Mouse (Mus musculus) heart, postnatal 36 days (tissue): ENCODE data around the gene Cyp24a1. TPM values are rescaled to one million over a fixed set of nuclear protein-coding genes. Genes with fewer than 3 reads are reported as not detected.

Experiments
- DNase-seq, 2 experiments: peaks; one replicate each; pipeline ENCODE4 v3.0.0; 2021 to 2022
- intact Hi-C: fragments of 180-260 bp; cut with DNase I; formaldehyde crosslinking; loops from one replicate; pipeline ENCODE4 v1.15.1; 2025
- total RNA-seq, 2 experiments: library from RNA; stranded (reverse); gene quantifications; 2 replicates each; pipeline ENCODE4 v1.2.3; 2021

Cyp24a1 gene
- total RNA-seq = not detected

DNA sequence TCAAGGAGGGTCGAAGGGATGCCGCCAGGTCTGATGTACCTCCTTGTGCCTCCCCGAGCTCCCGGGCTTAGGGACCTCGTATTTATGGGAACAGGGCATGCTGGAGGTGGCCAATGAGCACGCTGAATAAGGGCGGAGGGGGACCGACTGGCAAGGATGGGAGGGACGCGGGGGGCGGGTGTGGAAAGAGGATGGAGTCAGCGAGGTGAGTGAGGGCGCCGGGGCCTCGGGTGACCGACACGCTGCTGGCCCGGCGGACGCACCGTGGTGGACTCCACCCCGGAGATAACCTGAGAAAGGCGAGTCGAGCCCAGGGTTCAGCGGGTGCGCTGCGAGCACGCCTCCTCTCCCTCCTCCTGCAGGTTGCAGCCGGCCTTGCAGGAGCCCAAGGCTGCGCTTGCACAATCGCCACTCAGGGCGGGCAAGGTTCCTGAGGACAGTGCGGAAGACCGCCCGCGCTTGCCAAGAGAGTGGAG, at the start of gene Cyp24a1:
Gene Cyp24a1, minus strand, starts transcription at position 55 of the 476 bp plus-strand sequence.
- intact Hi-C loops = no loop called here
- DNase-seq = peak; percentile 45 to 48

DNA sequence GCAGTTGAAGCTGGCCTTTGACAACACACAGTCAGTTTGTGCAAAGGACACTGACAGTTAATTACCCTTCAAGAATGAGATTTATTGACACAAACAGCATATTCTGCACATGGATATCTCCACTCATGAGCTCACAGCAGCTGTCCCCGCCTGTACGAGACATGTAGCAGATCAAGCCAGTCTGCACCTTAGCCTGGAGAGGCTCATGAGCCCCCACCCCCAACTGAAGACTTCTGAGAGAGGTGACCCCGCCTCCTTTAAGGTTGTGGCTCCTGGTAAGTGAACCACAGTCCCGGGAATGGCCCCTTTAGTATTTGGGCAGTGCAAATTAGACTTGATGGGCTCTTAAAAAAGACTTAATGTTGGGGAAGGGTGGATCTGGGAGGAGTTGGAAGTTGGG, 48.8 kb upstream of the Cyp24a1 start:
- intact Hi-C loops = no loop called here
- DNase-seq = no peak

DNA sequence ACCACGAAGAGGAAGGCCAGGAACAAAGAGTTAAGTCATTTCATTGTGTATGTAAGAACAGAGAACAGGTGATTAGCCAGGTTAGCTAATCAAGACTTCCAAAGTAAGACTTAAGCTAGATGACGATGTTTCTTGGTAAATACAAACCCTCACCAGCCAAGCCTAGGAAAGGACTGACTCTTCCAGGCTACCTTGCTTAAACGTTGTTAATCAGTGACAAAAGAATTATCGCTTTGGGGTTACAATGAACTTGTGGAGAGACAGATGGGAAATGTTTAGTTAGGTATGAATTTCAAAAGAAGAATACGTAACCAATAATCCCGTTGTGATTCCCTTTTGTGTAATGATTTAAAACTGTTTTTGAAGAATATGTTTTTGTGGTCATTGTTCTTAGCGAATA, 48.0 kb upstream of the Cyp24a1 start:
- intact Hi-C loops = no loop called here
- no peak for DNase-seq

- intact Hi-C loops = no loop called here
- DNase-seq = no peak
Observed at GRCm38 (mm10) chr2:170544159-170544558, 47.2 kb upstream of the Cyp24a1 start.

DNA sequence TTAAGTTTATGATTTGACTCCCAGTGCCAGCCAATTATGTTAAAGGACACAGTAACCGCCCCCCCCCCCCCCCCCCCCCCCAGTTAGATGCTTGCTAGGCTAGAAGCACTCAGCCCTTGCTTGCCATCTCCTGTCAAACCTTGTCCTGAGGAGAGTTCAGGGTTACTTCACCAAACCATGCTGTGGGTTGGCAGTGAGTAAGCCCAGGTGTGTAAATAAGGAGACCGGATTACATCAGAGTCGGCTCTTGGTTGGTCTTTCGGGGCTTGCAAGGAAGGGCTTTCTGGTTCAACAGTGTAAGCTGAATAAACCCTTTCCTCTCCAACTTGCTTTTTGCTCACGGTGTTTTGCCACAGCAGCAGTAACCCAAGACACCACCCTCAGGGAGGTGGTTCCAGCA, 46.7 kb upstream of the Cyp24a1 start:
- intact Hi-C loops = no loop called here
- no peak for DNase-seq

GRCm38 (mm10) chr2:170539211-170539610, 42.3 kb upstream of the Cyp24a1 start:
- no peak for DNase-seq
- intact Hi-C loops = no loop called here

- DNase-seq = no peak
- intact Hi-C loops = no loop called here
Observed at GRCm38 (mm10) chr2:170535841-170536240, 38.9 kb upstream of the Cyp24a1 start.

GRCm38 (mm10) chr2:170534803-170535174, 37.8 kb upstream of the Cyp24a1 start:
- no peak for DNase-seq
- intact Hi-C loops = no loop called here

DNA sequence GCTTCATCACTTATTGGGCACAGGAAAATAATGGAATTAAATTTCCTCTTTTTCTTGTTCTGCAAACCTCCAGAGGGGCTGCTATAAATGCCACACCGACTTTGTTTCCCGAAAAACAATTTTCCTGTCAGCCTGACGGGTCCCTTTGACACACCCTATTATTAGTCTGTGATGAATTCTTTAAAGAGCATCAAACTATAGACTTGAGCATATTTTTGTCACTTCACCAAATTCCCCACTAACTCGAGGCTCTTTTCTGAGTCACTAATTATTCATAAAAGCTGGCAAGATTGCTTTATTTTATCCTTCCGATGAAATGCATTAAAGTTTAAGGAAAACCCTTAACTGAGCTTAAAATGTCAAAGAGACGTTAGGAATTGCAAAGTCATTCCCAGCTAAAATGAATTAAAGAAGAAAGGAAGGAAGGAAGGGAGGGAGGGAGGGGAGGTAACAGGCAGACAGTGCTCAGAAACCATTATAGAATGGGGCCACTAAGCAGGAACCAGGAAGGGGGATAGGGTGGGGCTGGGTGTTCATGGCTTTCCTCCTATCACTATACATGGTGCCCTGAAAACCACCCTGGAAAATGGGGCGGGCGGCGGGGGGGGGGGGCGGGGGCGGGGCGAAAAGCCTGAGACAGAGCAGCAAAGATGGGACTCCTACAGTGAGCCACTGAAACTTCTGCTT, 37.3 kb upstream of the Cyp24a1 start:
- intact Hi-C loops = no loop called here
- no peak for DNase-seq

GRCm38 (mm10) chr2:170530256-170530655, 33.3 kb upstream of the Cyp24a1 start:
- intact Hi-C loops = no loop called here
- DNase-seq = no peak

DNA sequence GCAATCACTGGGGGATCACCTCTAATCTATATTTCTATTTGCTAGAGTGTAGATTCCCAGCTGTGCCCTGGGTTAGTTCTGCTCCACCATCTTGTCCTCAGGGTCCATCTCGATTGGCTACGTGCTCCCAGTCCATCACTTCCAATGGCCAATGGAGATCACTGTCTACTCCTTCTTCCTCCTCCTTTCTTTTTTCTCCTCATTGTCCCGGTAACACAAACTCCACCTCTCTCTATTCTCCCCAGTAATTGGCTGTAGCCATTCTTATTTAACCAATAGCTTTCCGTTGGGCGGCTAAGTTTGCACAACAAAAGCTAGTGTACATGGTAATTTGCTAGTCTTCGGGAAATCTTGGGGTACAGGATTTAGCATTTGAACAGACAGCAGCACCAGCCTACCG, 32.8 kb upstream of the Cyp24a1 start:
- DNase-seq = no peak
- intact Hi-C loops = no loop called here

- intact Hi-C loops = no loop called here
- no peak for DNase-seq
Observed at GRCm38 (mm10) chr2:170528061-170528460, 31.1 kb upstream of the Cyp24a1 start.

DNA sequence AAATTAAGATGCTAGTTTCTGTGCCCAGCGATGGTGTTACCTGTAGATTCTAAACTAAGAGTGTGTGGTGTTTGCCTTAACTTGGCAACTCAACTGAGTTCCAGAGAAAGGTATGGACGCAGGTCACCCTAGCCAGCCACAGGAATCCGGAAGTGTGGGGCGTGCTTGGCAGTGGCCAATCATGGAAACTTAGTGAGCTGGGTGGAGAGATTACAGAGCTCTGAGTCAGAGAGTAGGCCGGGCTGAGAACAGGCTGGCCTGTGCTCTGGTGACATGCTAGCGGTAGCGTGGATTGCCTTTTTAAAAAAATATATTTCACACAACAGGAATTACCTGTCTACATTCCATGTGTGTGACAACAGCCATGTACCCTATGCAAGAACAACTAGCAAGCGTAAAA, 29.6 kb upstream of the Cyp24a1 start:
- intact Hi-C loops = no loop called here
- no peak for DNase-seq

DNA sequence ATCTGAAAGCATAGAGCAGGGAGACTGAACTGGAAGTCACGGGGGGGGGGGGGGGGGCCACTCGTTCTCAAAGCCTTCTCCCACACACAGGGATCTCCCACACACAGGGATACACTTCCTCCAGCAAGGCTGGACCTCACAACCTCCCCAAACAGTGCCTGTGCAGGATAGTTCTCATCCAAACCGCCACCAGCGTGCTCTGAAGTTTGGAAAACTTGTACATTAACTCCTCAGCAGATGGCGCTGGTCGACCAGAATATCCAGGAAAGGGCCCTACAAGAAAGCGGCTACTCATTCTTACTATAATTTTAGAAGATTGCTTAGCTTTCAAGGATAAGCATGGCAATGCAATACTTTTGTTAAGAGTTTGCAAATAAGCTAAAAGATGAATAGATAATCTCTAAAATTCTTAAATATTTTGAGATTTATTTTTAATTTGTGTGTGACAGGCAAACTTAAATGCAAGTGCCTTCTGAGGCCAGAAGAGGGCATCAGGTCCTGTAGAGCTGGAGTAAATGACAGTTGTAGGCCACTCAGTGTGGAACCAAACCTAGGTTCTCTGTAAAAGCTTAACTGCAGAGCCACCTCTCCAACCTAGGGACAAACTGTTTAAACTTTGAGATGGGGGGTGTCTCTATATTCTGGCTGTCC, 23.5 kb upstream of the Cyp24a1 start:
- intact Hi-C loops = loop anchor here (1.0 kb wide), 2 partner anchors 77 to 353 kb away; no protein-coding TSS in a partner anchor
- peak; percentile 33 to 52 for DNase-seq

DNA sequence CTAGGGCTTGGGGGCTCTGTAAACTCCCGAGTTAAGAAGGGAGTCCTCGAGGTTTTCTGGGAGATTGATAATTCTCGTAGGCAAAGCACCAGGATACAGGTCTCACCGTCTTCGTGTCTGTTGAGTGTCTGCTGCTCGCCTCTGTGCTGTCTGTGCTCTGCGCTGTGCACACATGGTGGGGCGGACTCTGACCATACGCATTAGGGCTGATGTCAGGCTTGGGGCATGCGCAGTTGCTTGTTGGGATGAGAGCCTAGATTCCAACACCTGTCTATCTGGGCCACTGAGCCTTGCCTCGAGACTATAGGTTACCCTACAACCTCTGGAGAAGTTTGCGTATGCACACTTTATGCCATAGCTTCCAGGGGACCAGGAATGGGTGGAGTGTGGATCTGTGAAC, 16.8 kb upstream of the Cyp24a1 start:
- no peak for DNase-seq
- intact Hi-C loops = loop anchor here (10.0 kb wide), 1 partner anchor 399 kb away; no protein-coding TSS in a partner anchor

GRCm38 (mm10) chr2:170511073-170511891, 14.3 kb upstream of the Cyp24a1 start:
- peak; percentile 91 to 96 for DNase-seq
- intact Hi-C loops = loop anchor here (10.0 kb wide), 1 partner anchor 396 kb away; no protein-coding TSS in a partner anchor

GRCm38 (mm10) chr2:170508821-170509220, 11.9 kb upstream of the Cyp24a1 start:
- intact Hi-C loops = loop anchor here (1.0 to 2.0 kb wide), 2 partner anchors 58 to 154 kb away; no protein-coding TSS in a partner anchor
- peak; percentile 90 to 95 for DNase-seq

DNA sequence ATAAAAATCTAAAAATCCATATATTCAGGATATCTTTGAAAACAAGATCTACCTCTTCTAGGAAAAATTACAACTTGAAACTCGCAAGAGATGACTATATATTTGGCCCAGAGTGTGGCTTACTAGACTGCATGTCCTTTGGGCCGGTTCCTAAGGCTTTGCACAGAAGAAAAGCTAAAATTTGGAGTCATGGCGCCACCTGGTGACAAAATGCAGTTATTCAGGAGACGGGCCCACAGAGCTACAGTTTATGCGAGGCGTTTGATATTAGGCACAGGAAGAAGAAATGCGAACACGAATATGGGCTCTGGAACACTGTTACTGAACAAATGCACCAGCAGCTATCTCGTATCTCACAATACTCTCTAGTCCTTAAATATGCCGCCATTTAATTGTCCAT, 10.8 kb upstream of the Cyp24a1 start:
- intact Hi-C loops = loop anchor here (1.0 to 2.0 kb wide), 4 partner anchors 19 to 153 kb away; no protein-coding TSS in a partner anchor
- peak; percentile 82 to 86 for DNase-seq

- intact Hi-C loops = no loop called here
- DNase-seq = no peak
Observed at GRCm38 (mm10) chr2:170503983-170504382, 7.0 kb upstream of the Cyp24a1 start.

DNA sequence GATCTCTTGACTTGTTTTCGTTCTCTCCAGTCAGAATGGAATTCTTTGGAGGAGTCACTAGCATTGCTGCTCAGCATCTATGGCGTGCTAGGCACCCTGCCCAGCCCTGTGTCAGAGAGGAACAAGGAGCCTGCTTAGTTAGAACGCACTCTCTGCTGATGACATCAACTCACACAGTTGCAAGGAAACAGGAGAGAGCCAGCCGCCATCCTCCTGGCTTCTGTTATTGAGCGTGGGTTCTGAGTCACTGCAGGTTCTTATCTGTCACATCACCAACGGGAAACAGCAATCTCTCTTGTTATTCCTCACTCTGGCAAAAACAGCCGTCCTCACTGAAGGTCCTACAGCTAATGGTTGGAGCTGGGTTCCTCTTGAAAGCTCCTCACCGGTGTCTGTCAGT, 6.4 kb upstream of the Cyp24a1 start:
- intact Hi-C loops = no loop called here
- no peak for DNase-seq

DNA sequence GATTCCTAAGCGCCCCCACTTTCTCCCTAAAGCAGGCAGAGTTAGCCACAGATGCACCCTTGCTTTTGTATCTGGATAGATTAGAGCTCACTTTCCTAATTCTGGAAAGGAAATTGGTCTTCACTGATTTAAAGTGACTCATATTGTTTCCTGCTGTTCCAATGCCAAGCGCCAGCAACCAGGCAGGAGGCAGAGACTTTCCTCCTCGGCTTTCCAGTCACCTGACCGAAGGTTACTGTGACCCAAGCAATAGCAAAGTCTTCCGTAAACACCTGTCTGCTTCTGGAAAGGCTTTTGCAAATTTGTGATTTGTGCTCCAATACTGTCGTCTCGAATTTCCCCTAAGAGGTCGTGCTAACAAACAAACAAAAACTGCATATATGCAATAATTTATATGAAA, 1.1 kb upstream of the Cyp24a1 start:
- no peak for DNase-seq
- intact Hi-C loops = no loop called here
